Comparison of ENCODE assay signal across 9 mouse cellular contexts in the genomic region with DNA sequence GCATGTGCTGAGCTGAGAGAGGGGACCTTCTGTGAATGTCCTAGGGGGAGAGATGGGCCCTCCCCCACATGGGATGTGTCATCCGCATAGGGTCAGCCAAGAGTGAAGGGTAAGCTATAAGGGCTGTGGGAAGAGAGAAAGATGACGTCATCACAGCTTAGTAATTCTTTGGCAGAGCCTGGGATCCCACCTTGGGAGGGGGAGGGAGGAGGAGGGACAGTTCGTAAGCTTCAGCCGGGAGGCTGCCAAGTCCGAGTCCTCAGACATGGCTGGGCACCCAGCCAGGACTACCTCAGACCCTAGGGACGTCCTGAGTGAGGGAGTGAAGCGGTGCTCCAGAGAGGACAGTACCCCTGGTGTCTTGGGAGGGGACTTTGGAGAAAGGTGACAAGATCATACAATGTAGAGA. TPM values are rescaled to one million over a fixed set of nuclear protein-coding genes. Genes with fewer than 3 reads are reported as not detected.
DNase-seq lines count a peak whose midpoint lies in the region; ATAC-seq and TF ChIP-seq lines count a peak whose summit lies in the region.
"Had no signal": no experiment of that assay in that cellular context is flagged by ENCODE, and none has a peak within 500 bp of the region (broad histone marks: within the 10 kb centered on the region; RNA-seq: fewer than 3 reads in every experiment).

No protein-coding gene starts in this region.

- no peak overlapping the region for H3K4me2 ChIP-seq in kidney, postnatal 0 days (ENCODE audit: low read length)
- no peak overlapping the region for H3K4me2 ChIP-seq in hindbrain, embryonic 12.5 days (replicated peaks)
- no peak overlapping the region for H3K4me2 ChIP-seq in neural tube, embryonic 14.5 days (ENCODE audit: low read depth, low read length)

- 17% methylated on average over 7 of the region's 7 CpGs for WGBS in kidney, postnatal 0 days
- WGBS in hindbrain, embryonic 12.5 days = 61% methylated on average over 7 of the region's 7 CpGs
- 40% methylated on average over 7 of the region's 7 CpGs for WGBS in neural tube, embryonic 14.5 days
- 85% methylated on average over 7 of the region's 7 CpGs for WGBS in thymus, adult 2 months

- no peak for TF ChIP-seq POLR2A in thymus, adult 2 months (IDR thresholded peaks at IDR 0.05; ENCODE audit: control insufficient read depth, extremely low read depth, insufficient read depth, low read length, poor library complexity)

- H3K4me3 ChIP-seq in kidney, postnatal 0 days (replicated peaks; ENCODE audit: low read depth, low read length) = no peak overlapping the region
- H3K4me3 ChIP-seq in hindbrain, embryonic 12.5 days = no peak overlapping the region
- no peak overlapping the region for H3K4me3 ChIP-seq in neural tube, embryonic 14.5 days (ENCODE audit: low read depth, low read length)
- no peak overlapping the region for H3K4me3 ChIP-seq in thymus, adult 2 months (ENCODE audit: control insufficient read depth, insufficient read depth, low read length)
- H3K4me3 ChIP-seq: left cerebral cortex, adult 2 months had no signal

- H3K36me3 ChIP-seq in kidney, postnatal 0 days (ENCODE audit: insufficient read depth, low read length) = no peaks in the 10 kb centered on the region
- H3K36me3 ChIP-seq in hindbrain, embryonic 12.5 days = no peaks in the 10 kb centered on the region
- no peaks in the 10 kb centered on the region for H3K36me3 ChIP-seq in neural tube, embryonic 14.5 days (ENCODE audit: control insufficient read depth, insufficient read depth, low read length)
- no peaks in the 10 kb centered on the region for H3K36me3 ChIP-seq in thymus, adult 2 months (ENCODE audit: control insufficient read depth, insufficient read depth, low read length)

- no peak overlapping the region for H3K9ac ChIP-seq in kidney, postnatal 0 days (ENCODE audit: low read depth, low read length)
- H3K9ac ChIP-seq in hindbrain, embryonic 12.5 days = no peak overlapping the region
- H3K9ac ChIP-seq in neural tube, embryonic 14.5 days (replicated peaks; ENCODE audit: low read depth, low read length) = no peak overlapping the region

- H3K9me3 ChIP-seq in kidney, postnatal 0 days (replicated peaks; ENCODE audit: low read length) = no peaks in the 10 kb centered on the region
- H3K9me3 ChIP-seq in hindbrain, embryonic 12.5 days (replicated peaks) = no peaks in the 10 kb centered on the region
- H3K9me3 ChIP-seq in neural tube, embryonic 14.5 days (ENCODE audit: control insufficient read depth, low read length) = no peaks in the 10 kb centered on the region

- ATAC-seq in kidney, postnatal 0 days (replicated peaks; ENCODE audit: low FRiP score, low read depth) = peak; percentile 72
- ATAC-seq in hindbrain, embryonic 12.5 days (ENCODE audit: low FRiP score) = peak; percentile 53
- ATAC-seq in neural tube, embryonic 14.5 days (ENCODE audit: low read depth) = peak; percentile 65; the same call in 1 of the 2 replicates

- peaks cover 7% of the 10 kb centered on the region for H3K4me1 ChIP-seq in kidney, postnatal 0 days (replicated peaks; ENCODE audit: insufficient read depth, low read length)
- H3K4me1 ChIP-seq in hindbrain, embryonic 12.5 days = peaks cover 10% of the 10 kb centered on the region; the same call in 1 of the 2 replicates
- no peaks in the 10 kb centered on the region for H3K4me1 ChIP-seq in neural tube, embryonic 14.5 days (ENCODE audit: control insufficient read depth, insufficient read depth, low read length)
- no peaks in the 10 kb centered on the region for H3K4me1 ChIP-seq in thymus, adult 2 months (replicated peaks; ENCODE audit: control insufficient read depth, insufficient read depth, low read length)

- no peak overlapping the region for H3K27ac ChIP-seq in kidney, postnatal 0 days
- no peak overlapping the region for H3K27ac ChIP-seq in hindbrain, embryonic 12.5 days
- H3K27ac ChIP-seq in neural tube, embryonic 14.5 days (ENCODE audit: low read depth, low read length) = no peak overlapping the region
- H3K27ac ChIP-seq in thymus, adult 2 months (ENCODE audit: control insufficient read depth, insufficient read depth, low read length) = no peak overlapping the region
- H3K27ac ChIP-seq: left cerebral cortex, adult 2 months had no signal

- no peak for TF ChIP-seq CTCF in kidney, postnatal 0 days (IDR thresholded peaks at IDR 0.05; ENCODE audit: low read depth)
- no peak for TF ChIP-seq CTCF in thymus, adult 2 months (IDR thresholded peaks at IDR 0.05; ENCODE audit: borderline replicate concordance, control insufficient read depth, extremely low read depth, insufficient read depth, low read length, poor library complexity)

- DNase-seq in kidney, postnatal 0 days (ENCODE audit: low spot score) = peak; percentile 61
- no peak for DNase-seq in kidney, adult 18-20 months
- DNase-seq in adrenal gland, postnatal 10 days = peak; percentile 71
- DNase-seq in right cerebral cortex, postnatal 25 days = no peak
- DNase-seq in layer of hippocampus, adult 8-10 months (ENCODE audit: low spot score in 2 of 2) = no peak
- no peak for DNase-seq in thymus, adult 2 months

- H3K27me3 ChIP-seq in kidney, postnatal 0 days (ENCODE audit: insufficient read depth, low read length) = no peaks in the 10 kb centered on the region
- peaks cover 3% of the 10 kb centered on the region; the same call in 1 of the 2 replicates for H3K27me3 ChIP-seq in hindbrain, embryonic 12.5 days
- H3K27me3 ChIP-seq in neural tube, embryonic 14.5 days (ENCODE audit: control insufficient read depth, insufficient read depth, low read length) = no peaks in the 10 kb centered on the region
- no peaks in the 10 kb centered on the region for H3K27me3 ChIP-seq in thymus, adult 2 months (ENCODE audit: control insufficient read depth, insufficient read depth, low read length)

RNA-seq across cellular contexts. Expression of a gene that starts 57.9 kb away (rescaled TPM):
- polyA plus RNA-seq in kidney, postnatal 0 days (2015; fragmentation: Nextera tagmentation; extraction: Ambion mirVana) = 85.1 and 89.4 TPM in 2 replicates
- 10 to 100 TPM; 44.1 to 47.5 TPM for total RNA-seq in adrenal gland, postnatal 10 days (2021)
- 13.2 and 15.4 TPM in 2 replicates for polyA plus RNA-seq in hindbrain, embryonic 12.5 days (2016; fragmentation: Nextera tagmentation; extraction: Ambion mirVana)
- polyA plus RNA-seq in neural tube, embryonic 14.5 days (2014; fragmentation: Nextera tagmentation; extraction: Ambion mirVana) = 8.1 and 11.9 TPM in 2 replicates
- total RNA-seq in layer of hippocampus, adult 8-10 months (2022) = 10 to 100 TPM; 21.7 to 42.4 (median 29.3) TPM
- 176 and 181 TPM in 2 replicates for polyA plus RNA-seq in thymus, adult 2 months (2012; rRNA removed)

Comparison
In these comparisons a context has a peak if more than half of its experiments do, and no peak if none do; other contexts are left out.
1. DNase-seq: peak in kidney, postnatal 0 days (single experiment) and adrenal gland, postnatal 10 days (single experiment); none in kidney, adult 18-20 months (single experiment), right cerebral cortex, postnatal 25 days (single experiment), layer of hippocampus, adult 8-10 months (0 of 2) and thymus, adult 2 months (single experiment).
2. Peak in every context shown above with its lines, with median percentiles within 50 percentile points of each other: ATAC-seq.